Mouse (Mus musculus) heart, adult 18-20 months (tissue): ENCODE data around the gene Psmd9. TPM values are rescaled to one million over a fixed set of nuclear protein-coding genes. Genes with fewer than 3 reads are reported as not detected.
A peak's percentile ranks its signal among the peaks of the same experiment; 100 is the strongest.
"Not testable (repeated sequence)": the region's sequence is repeated elsewhere in the genome, so short reads cannot be mapped to it uniquely, and the experiment has no call there.

Experiments used
- DNase-seq, 2 experiments: peaks; one replicate each; pipeline ENCODE4 v3.0.0; 2021 to 2022; ENCODE audit warnings: mixed read lengths in 1 of 2
- total RNA-seq, 2 experiments: library from RNA; stranded (reverse); gene quantifications; 2 replicates each; pipeline ENCODE4 v1.2.3; 2021

Gene Psmd9
- total RNA-seq, 2 experiments from 2014 or later = 12.9 to 17.0 TPM

GRCm38 (mm10) chr5:123191427-123191826 lies 22.2 kb downstream of the Psmd9 start:
- DNase-seq = no peak

- no peak for DNase-seq
These were observed 23.5 kb downstream of the Psmd9 start for GRCm38 (mm10) chr5:123192606-123193150.

- no peak for DNase-seq
These were observed 24.2 kb downstream of the Psmd9 start for GRCm38 (mm10) chr5:123193436-123193835.

DNA sequence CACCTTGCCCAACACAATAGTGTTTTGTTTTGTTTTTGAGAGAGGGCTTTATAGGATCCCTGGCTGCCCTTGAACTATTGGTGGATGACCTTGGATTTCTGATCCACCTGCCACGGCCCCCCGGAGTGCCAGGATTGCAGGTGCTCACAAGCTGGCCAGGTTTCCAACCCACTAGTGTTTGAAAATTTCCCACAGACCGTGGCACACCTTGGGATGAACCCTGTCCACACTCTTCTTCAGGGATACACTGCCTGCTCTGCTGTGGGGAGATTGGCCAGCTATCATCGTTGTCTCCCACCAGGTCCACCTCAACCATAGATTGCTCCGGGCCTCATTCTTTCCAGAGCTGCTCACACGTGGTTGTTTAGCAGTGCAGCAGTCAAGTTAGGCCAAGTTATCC lies 25.6 kb downstream of the Psmd9 start:
- no peak for DNase-seq

DNA sequence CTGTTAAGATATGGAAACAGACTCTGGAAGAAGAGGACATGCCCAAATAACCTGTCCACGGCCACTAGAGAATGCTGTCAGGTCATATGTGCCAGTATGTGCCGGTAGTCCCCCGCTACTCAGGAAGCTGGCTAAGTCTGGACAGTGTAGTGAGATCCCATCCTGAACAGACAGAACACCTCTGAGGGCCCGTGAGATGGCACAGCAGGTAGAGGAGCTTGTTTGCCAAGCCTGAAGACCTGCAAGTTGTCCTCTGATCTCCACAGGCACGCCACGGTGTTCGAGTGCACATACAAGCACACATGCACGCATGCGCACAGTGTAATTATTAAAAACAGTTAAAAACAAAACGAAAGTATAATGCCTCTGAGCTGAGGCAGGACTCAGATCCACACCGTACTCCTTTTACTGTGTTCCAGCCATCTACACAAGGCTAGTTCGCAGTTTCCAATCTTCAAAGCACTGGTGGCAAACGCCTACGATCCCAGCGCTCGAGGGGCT lies 26.3 kb downstream of the Psmd9 start:
- no peak for DNase-seq

DNA sequence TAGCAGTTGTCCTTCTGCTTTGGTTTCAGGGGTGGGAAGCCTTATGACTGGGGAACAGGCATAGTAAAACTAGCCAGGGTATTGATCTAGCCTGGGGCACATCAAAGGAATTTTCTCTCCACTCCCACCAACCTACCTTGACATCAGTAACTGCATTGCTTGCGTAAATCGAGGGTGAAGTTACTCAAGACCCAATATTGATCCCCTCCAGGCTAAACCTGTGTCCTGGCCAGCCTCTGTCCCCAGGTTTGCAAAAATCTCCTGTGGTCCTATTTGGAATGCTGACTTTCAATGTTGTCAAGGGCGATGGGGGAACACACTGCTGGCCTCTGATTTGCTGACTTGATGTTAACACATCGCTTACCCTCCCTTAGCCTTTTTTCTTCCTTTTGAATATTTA lies 27.5 kb downstream of the Psmd9 start:
- no peak for DNase-seq

DNA sequence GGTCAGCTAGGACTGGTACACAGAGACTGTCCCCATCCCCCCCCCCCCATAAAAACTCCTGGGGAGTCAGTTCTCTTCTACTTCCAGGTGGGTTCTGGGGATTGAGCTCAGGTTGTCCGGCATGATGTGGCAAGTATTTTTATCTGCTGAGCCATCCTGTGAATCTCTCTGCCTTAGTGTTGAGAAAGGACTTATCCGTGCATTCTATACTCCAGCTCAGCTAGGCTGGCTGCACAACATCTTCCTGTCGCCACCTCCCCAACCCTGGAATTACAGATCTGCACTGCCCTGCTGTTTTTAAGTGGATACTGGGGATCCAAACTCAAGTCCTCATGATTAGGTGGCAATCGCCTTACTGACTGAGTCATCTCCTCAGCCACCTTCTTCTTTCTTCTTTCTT lies 29.3 kb downstream of the Psmd9 start:
- no peak for DNase-seq

- DNase-seq = not testable (repeated sequence)
These were observed 31.8 kb downstream of the Psmd9 start for GRCm38 (mm10) chr5:123200816-123201522.

DNA sequence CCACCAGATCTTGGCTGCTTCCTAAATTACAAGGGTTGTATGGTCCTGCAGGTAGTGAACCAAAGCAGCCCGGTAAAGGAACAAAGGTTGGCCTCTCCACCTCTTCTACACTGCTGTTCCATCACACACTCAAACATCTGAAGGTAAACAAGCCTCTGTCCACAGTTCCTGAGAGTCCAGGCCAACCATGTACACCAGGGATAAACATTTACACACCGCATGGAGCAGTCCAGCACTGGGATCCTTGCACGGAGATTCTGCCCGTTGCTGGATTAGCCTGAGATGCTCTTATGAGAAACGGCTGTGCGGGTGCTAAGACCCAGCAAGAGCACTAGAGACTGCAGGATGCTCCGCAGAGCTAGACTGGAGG lies 32.3 kb downstream of the Psmd9 start:
- no peak for DNase-seq

DNA sequence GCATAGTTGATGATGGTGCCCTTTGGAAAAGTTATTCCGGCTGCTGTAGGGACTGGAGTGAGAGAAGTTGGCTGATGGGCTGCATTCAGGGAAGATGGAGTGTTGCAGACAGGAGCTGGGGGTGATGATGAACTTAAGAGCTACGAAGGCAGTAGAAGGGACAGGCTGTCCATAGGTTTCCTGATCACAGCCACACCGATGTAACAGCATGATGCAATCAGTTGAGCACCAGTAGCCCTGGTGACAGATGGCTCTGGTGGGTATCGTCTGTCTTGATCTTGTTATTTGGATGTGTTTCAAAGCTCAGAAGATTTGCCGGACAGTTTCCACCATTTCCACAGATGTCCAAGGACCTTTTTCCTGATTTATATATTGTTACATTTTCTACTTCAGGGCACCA lies 32.8 kb downstream of the Psmd9 start:
- no peak for DNase-seq

- not testable (repeated sequence) for DNase-seq
These were observed 33.6 kb downstream of the Psmd9 start for GRCm38 (mm10) chr5:123202771-123203170.

- not testable (repeated sequence) for DNase-seq
These were observed 34.4 kb downstream of the Psmd9 start for GRCm38 (mm10) chr5:123203591-123203990.

DNA sequence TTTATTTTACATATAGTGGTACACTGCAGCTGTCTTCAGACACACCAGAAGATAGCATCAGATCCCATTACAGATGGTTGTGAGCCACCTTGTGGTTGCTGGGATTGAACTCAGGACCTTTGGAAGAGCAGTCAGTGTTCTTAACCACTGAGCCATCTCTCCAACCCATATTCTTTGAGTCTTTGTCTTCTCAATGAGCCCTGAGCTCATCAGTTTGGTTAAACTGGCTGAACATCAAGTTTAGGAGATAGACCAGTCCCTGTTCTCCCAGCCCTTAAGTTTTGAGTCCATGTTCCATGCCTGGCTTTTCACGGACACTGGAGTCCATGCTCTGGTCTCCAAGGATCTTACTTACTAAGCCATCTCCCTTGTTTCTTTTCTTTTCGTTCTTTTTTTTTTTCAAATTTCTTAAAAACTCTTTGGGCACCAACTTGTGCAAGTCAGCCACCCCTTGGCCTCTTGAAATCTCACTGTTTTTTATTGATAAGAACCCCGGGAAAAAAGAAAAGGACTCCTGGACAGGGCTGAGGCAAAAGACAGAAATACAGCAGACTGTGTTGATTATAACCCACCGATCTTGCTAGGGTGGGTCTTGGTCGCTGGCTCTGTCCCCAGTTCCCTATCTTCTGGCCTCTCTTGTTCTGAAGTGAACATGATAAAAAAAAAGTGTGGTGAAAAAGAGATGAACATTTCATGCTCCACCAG lies 53.3 kb downstream of the Psmd9 start:
- DNase-seq = not testable (repeated sequence)

GRCm38 (mm10) chr5:123223051-123223410 lies 53.8 kb downstream of the Psmd9 start:
- DNase-seq = no peak

GRCm38 (mm10) chr5:123223861-123224260 lies 54.6 kb downstream of the Psmd9 start:
- not testable (repeated sequence) for DNase-seq

DNA sequence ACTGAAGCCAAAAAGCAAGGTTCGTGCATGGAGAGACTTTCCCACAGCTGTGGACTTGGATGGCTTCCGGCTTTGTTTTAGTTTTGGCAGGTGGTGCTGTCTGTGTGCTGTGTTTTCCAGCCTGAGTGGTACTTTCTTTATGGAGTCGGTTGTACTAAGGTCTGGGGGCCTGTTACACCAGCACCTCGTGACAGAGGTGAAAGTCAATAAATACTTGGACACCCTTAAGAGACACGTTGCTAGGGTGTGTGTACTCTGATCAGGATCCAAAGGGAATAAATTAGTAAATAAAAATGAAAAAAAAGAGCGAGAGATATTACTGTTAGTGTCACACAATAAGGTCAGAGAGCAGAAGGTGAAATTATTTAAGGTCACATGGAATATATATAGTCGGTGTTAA lies 57.6 kb downstream of the Psmd9 start:
- no peak for DNase-seq

- peak; percentile 95 to 96 for DNase-seq
These were observed 58.7 kb downstream of the Psmd9 start for GRCm38 (mm10) chr5:123227762-123228523.

DNA sequence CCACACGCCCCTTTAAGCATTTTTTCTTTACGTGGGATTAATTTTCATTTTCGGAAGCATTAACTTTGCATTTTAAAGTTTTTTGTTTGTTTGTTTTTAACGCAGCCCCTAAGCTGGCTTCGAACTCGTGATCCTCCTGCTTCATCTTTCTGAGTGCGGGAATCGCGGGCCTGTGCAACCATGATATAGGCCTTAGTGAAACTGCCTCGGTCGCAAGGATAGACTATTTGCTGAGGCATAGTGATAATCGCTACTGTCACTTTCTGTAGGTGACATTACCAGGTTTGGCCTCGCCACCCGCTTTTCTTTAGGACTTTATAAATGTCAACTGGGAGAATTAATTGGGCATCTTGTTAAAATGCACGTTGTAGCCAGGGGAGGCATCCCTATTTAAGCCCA lies 59.3 kb downstream of the Psmd9 start:
- DNase-seq = no peak

DNA sequence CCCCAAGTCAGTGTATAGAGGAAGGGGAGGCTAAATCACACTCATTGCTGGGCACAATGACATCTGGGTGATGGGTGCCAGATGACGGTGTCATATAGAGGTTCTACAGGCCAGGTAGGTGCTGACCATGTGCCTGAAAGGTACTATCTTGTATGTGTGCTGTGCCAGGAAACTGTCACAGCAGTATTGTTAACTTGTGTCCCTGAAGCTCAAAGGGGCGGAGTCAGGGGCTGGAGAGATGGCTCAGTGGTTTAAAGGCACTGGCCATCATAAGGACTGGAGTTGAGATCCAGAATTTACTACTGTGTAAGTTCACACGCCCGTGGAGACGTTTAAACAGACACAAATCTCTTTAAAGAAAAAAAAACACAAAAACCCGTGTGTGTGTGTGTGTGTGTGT lies 60.1 kb downstream of the Psmd9 start:
- no peak for DNase-seq

- no peak for DNase-seq
These were observed 63.0 kb downstream of the Psmd9 start for GRCm38 (mm10) chr5:123232180-123232579.

GRCm38 (mm10) chr5:123235731-123236130 lies 66.5 kb downstream of the Psmd9 start:
- peak in 1 of 2 experiments; percentile 21 for DNase-seq

DNA sequence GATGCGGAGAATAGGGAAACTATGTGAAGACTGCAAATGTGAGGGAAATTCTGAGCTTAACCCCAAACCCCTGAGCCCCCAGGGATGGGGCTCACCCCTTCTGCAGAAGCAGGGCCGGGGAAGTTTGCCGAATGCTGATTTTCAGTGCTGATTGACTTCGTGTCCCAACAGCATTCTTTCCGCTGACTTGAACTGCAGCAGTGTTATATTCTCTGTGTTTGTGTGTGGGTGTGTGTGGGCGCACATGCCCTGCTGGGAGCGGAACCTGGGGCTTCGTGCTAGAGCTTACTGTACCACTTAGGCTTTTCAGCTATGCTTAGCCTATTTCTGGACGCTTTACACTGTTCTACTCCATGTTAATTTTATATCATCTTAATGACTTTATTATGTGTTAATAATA lies 67.2 kb downstream of the Psmd9 start:
- no peak for DNase-seq

GRCm38 (mm10) chr5:123239501-123239900 lies 70.3 kb downstream of the Psmd9 start:
- peak; percentile 65 to 66 for DNase-seq
